Mouse (Mus musculus): Measurements from ENCODE around the gene Dip2b.

DNA sequence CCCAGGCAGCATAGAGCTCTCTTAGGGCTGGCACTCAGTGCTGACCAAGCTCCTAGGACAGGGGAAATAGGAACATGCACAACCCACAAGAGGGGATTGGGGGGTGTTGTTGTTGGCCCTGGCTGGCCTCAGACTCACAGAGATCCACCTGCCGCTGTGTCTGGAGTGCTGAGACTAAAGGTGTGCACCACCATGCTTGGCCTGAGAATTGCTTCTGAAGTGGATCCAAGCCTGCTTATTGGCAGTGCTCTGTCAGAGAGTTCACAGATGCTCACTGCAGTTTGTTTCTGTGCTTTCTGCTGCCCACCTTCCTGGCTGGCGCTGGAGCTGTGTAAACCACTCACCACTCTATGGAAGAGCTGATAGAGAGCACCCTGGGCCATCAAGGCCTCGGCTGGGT is 171.5 kb downstream of the Dip2b start:
- TF ChIP-seq CTCF (IDR thresholded peaks at IDR 0.05; ENCODE audit: borderline replicate concordance, control insufficient read depth, extremely low read depth, insufficient read depth, low read length, poor library complexity) (no peak), POLR2A (IDR thresholded peaks at IDR 0.05; ENCODE audit: control insufficient read depth, extremely low read depth, insufficient read depth, low read length, poor library complexity) (no peak)
